Mouse (Mus musculus) neural tube, embryonic 13.5 days (tissue): Measurements from ENCODE around the gene Stfa2. TPM values are rescaled to one million over a fixed set of nuclear protein-coding genes. Genes with fewer than 3 reads are reported as not detected.
"Not testable (repeated sequence)": the region's sequence is repeated elsewhere in the genome, so short reads cannot be mapped to it uniquely, and the experiment has no call there.

ENCODE experiments used
- ATAC-seq: fragments of 200-750 bp; cut with Nextera tagmentation; 2 replicates; pipeline ENCODE4 v1.8.0; 2017; ENCODE audit warnings: low read depth, mild to moderate bottlenecking, moderate TSS enrichment, moderate library complexity
- H3K27ac ChIP-seq: fragments of 300-500 bp; sonication (generic); replicated peaks from 2 replicates; pipeline ENCODE4 v1.5.1; 2015; ENCODE audit warnings: moderate library complexity, mild to moderate bottlenecking, inconsistent platforms
- H3K27me3 ChIP-seq: fragments of 300-500 bp; sonication (generic); 2 replicates; pipeline ENCODE4 v1.6.1; 2015; ENCODE audit warnings: mild to moderate bottlenecking, inconsistent platforms
- H3K36me3 ChIP-seq: fragments of 300-500 bp; sonication (generic); 2 replicates; pipeline ENCODE4 v1.6.1; 2015; ENCODE audit warnings: mild to moderate bottlenecking, inconsistent platforms
- H3K4me1 ChIP-seq: fragments of 300-500 bp; sonication (generic); replicated peaks from 2 replicates; pipeline ENCODE4 v1.6.1; 2015; ENCODE audit warnings: inconsistent platforms
- H3K4me2 ChIP-seq: fragments of 300-500 bp; sonication (generic); 2 replicates; pipeline ENCODE4 v1.6.1; 2015; ENCODE audit warnings: inconsistent platforms, mild to moderate bottlenecking, moderate library complexity
- H3K4me3 ChIP-seq: fragments of 300-500 bp; sonication (generic); 2 replicates; pipeline ENCODE4 v1.5.1; 2015; ENCODE audit warnings: mild to moderate bottlenecking, inconsistent platforms
- H3K9ac ChIP-seq: fragments of 300-500 bp; sonication (generic); 2 replicates; pipeline ENCODE4 v1.6.1; 2015; ENCODE audit warnings: moderate library complexity, mild to moderate bottlenecking, inconsistent platforms
- H3K9me3 ChIP-seq: fragments of 300-500 bp; sonication (generic); 2 replicates; pipeline ENCODE4 v1.6.1; 2016; ENCODE audit warnings: inconsistent platforms
- WGBS: fragments of 180-500 bp; shearing (Covaris S2); methylation state at CpG from one replicate; pipeline ENCODE4 v1.1.7; 2015; 5-methylcytosine and 5-hydroxymethylcytosine counted together
- polyA plus RNA-seq: library from polyadenylated mRNA; unstranded; fragments of >200 nt; fragmentation: Nextera tagmentation; extraction: Ambion mirVana; gene quantifications from 2 replicates; pipeline ENCODE4 v1.2.1, GENCODE M21; 2015

Stfa2 gene
- polyA plus RNA-seq, result 0.95 TPM in 1 of 2 replicates, not detected in the other

DNA sequence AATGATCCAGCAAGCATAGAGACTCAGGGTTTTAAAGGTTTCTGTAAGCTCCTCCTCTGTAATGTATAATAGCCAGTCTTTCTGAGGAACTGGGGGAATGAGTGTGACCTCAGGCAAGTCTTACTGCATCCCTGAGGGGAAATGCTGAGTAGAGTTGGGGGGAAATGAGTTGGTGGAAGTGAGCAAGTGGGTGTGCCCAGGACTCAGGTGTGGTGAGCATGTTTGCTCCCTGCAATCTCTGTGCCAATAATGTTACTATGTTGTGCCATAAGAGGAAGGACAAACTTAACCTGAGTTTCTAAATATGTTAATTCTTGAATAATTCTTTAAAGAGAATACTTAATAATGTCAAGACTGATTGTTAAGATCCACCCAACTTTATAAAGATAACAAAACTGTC lies at the start of gene Stfa2:
Gene Stfa2, minus strand, starts transcription at position 101 of the 400 bp plus-strand sequence.
- ATAC-seq, result no peak
- Histone ChIP-seq H3K36me3 (no peaks in the 10 kb centered on the region), H3K27ac (no peak within 1 kb of the TSS), H3K4me3 (no peak within 1 kb of the TSS), H3K4me1 (no peaks in the 10 kb centered on the region), H3K4me2 (no peak within 1 kb of the TSS), H3K9ac (no peak within 1 kb of the TSS), H3K27me3 (no peaks in the 10 kb centered on the region), H3K9me3 (no peaks in the 10 kb centered on the region)

GRCm38 (mm10) chr16:36455342-36455802 lies 47.1 kb upstream of the Stfa2 start, which contains the start of gene Stfa3:
Stfa3 (minus strand) TSS chr16:36455392.
- Histone ChIP-seq H3K4me2 (no peak within 1 kb of the TSS), H3K4me3 (no peak within 1 kb of the TSS), H3K4me1 (no peaks in the 10 kb centered on the region), H3K9me3 (no peaks in the 10 kb centered on the region), H3K9ac (no peak within 1 kb of the TSS), H3K27ac (no peak within 1 kb of the TSS), H3K36me3 (no peaks in the 10 kb centered on the region), H3K27me3 (no peaks in the 10 kb centered on the region)
- ATAC-seq, result no peak
- 90% methylated on average over 4 of the region's 4 CpGs for WGBS

DNA sequence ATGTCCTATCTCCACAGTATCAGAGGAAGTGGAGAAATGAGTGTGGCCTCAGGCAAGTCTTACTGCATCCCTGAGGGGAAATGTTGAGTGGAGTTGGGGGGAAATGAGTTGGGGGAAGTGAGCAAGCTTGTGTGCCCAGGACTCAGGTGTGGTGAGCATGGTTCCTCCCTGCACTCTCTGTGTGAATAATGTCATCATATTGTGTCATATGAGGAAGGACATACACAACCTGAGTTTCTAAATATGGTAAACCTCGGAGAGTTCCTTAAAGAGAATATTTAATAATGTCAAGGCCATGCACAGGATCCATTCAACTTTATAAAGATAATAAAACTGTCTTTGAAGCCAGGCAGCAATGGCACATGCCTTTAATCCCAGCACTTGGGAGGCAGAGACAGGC lies 12.7 kb upstream of the Stfa2 start:
- not testable (repeated sequence) for H3K9me3 ChIP-seq, H3K4me2 ChIP-seq, ATAC-seq, H3K27ac ChIP-seq, H3K4me3 ChIP-seq, H3K36me3 ChIP-seq, H3K4me1 ChIP-seq, H3K27me3 ChIP-seq, H3K9ac ChIP-seq
- 88% methylated on average over 1 of the region's 1 CpGs for WGBS

DNA sequence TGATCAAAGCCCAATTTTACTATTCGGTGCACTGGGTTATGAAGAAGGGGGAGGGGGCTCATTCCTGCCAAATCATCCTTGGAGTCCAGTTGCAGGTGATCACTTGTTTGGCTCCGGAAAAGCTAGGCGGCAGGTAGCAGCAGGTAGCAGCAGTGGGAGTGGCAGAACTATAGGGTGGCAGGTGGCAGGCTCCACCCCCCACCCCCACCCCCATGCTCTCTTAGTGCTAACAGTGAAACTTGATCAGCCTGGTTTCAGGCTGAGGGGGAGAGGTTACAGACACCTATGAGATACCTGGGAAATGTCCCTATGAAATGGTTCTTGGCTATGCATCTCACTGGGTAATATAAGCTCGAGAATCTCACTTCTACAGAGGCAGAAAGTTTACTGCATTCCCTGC lies 19.2 kb downstream of the Stfa2 start:
- no peaks in the 10 kb centered on the region for H3K9me3 ChIP-seq
- no peak for ATAC-seq
- no peaks in the 10 kb centered on the region for H3K27me3 ChIP-seq
- no peak overlapping the region for H3K9ac ChIP-seq
- 21% methylated on average over 4 of the region's 4 CpGs for WGBS
- no peak overlapping the region for H3K4me3 ChIP-seq
- no peaks in the 10 kb centered on the region for H3K4me1 ChIP-seq
- H3K4me2 ChIP-seq, result no peak overlapping the region
- no peak overlapping the region for H3K27ac ChIP-seq
- no peaks in the 10 kb centered on the region for H3K36me3 ChIP-seq

DNA sequence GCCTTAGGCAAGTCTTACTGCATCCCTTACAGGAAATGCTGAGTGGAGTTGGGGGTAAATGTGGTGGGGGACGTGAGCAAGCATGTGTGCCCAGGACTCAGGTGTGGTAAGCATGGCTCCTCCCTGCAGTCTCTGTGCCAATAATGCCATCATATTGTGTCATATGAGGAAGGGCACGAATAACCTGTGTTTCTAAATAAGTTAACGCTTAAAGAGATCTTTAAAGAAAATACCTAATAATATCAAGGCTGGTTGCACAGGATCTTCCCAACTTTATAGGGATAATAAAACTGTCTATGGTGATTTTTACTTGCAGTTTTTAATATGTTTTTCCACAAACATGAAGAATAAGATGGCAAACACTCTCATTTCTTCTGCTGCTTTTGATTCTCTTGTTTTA lies 40.6 kb downstream of the Stfa2 start, which contains the start of gene BC100530:
Gene BC100530, minus strand, starts transcription at position 101 of the 400 bp plus-strand sequence.
- not testable (repeated sequence) for H3K4me1 ChIP-seq, H3K27me3 ChIP-seq, H3K9me3 ChIP-seq, H3K9ac ChIP-seq, H3K4me3 ChIP-seq, H3K36me3 ChIP-seq, H3K4me2 ChIP-seq, H3K27ac ChIP-seq, ATAC-seq
- WGBS, result 85% methylated on average over 3 of the region's 3 CpGs

Other genes with a start within 250 kb of the Stfa2 start
- gene Gm5483, start 224.2 kb downstream of the Stfa2 start, polyA plus RNA-seq, result 1.5 and 1.7 TPM in 2 replicates
- gene Gm5416, start 198.1 kb downstream of the Stfa2 start, polyA plus RNA-seq, result not detected in 2 replicates
- 0.96 TPM in 1 of 2 replicates, not detected in the other for gene 2010005H15Rik, start 187.0 kb downstream of the Stfa2 start, polyA plus RNA-seq
- gene Stfa1, start 131.5 kb downstream of the Stfa2 start, polyA plus RNA-seq, result 3.4 and 3.8 TPM in 2 replicates
- gene BC117090, start 74.1 kb downstream of the Stfa2 start, polyA plus RNA-seq, result not detected in 2 replicates
- gene BC100530, start 40.7 kb downstream of the Stfa2 start, polyA plus RNA-seq, result 3.7 and 3.8 TPM in 2 replicates
- 1.7 TPM in 1 of 2 replicates, not detected in the other for gene Stfa3, start 46.9 kb upstream of the Stfa2 start, polyA plus RNA-seq
- gene Casr, start 153.7 kb upstream of the Stfa2 start, polyA plus RNA-seq, result not detected in 2 replicates